Mouse (Mus musculus) urinary bladder, postnatal 10 days (tissue): ENCODE measurements around the gene Gm20479.

ENCODE experiments used
- DNase-seq: peaks from one replicate; pipeline ENCODE4 v3.0.0; 2022; ENCODE audit warnings: low spot score

Gene Gm20479

DNA sequence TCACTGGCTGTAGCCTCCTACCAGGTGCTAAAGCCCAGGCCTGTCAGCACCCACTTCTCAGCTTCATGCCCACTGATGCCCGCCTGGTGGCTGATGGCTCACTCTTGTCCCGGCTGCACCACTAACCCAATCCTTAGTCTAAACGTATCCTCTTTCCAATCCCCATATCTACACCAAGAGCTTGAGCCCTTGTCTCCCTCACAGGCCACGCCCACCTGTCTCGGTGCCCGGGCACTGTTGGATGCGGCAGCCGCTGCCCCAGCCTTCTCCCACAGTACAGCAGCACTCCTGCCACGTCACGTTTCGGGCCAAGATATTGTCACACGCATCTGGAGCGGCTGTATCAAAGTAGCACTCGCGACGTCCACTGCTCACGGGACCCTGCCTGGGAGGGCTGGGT is 46.9 kb downstream of the Gm20479 start:
- DNase-seq, result no peak

DNA sequence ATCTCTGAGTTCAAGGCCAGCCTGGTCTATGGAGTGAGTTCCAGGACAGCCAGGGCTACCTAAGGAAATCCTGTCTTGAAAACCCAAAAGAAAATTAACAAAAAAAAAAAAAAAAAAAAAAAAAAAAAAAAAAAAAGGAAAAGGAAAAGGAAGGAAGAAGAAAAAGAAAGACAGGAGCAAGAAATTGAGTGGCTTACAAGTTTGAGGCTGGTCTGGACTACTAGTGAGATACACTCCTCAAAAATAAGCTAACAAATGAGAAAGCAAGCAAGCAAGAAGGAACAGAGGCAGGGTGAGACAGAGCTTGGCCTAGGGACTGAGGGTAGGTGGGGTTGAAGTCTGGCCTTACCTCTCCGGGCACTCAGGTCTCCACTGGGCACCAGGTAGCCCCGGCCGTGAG is 47.4 kb downstream of the Gm20479 start:
- no peak for DNase-seq

- DNase-seq, result no peak
These were observed 48.2 kb downstream of the Gm20479 start for GRCm38 (mm10) chr7:27308821-27309549.

DNA sequence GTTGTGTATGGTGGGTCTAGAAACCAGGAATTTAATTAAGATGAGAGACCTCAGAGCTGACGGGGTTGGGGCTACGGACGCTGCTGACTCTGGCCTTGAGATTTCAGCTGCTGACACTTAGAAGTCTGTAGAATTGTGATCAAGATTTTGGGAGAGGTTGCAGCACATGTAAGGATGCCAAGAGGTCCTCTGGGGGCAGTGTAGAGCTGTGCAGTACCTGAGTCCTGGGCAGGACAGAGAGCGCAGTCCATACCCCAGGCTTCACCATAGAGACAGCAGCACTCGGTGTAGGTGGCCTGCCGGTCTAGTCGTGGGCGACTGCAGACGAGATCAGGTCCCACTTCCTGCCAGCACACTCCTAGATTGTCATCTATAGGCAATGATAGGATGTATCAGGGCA is 49.7 kb downstream of the Gm20479 start:
- DNase-seq, result no peak

DNA sequence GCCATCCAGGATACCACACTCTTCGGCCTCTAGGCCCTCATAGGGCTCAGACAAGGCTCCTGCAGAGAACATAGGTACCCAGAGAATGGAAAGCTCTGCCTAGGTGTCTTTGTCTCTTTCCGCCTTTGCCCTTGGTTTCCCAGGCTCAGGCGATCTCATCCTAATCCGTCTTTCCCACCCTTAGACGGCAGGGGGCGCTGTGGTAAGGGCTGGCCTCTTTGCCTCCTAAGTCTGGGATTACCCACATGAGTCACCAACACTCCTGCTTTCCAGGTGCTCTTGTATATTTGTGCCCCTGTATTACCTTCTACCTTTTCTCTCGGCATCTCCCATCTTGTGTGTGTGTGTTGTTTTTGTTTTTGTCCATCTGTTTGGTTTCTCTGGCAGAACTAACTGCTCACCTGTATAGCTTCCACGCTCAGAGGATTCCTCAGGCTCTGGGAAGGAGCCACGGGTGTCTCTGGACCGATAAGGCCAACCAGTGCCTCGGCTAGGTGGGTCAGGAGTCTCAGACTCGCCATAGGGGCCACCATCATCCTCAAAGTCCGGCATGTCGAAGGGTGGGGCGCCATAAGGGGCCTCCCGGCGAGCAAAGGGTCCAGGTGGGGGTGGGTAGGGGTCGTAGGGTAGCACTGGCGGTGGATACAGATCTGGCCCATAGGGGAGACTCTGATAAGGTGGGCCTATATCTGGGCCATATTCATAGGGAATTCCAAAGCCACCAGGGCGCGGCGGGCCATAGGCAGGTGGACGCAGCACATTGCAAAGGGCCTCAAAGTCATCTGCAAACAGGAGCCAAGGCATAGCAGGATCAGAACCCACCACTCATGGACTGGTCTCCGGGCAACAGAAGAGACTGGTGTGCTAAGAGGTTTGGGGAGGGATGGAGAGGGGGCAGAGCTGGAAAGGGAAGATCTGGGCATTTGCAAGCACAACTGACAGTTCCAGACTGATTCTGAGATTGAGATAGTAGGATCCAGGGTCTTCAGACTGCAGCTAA is 50.8 kb downstream of the Gm20479 start:
- DNase-seq, result no peak

DNA sequence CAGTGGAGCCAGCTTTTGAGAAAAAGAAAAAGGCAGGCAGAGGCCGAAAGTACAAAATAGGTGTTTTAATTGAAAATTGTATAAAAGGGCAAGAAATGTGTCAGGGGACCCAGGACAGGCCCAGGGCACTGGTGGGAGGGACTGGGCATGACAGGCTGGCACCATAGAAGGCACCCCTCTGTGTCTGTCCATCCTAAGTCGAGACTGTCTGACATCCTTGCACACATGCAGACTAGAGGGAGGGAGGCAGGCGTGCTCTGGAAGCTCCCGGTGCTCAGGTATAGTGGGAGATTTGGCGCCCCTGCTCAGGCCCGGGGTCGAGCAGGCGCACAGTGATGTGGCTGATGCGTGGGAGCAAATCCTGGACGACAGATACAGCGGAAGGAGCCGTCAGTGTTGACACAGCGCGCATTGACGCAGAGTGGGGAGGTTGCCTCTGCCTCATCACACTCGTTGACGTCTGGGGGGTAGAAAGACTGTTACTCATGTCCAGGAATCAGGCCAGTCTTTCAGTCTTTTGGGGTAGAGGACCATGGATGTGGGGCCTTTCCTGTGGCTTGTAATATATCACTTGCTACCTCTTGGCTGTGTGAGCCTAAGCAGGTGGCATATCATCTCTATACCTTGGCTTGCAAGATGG is 52.0 kb downstream of the Gm20479 start:
- DNase-seq, result no peak
